Mouse (Mus musculus) lung, adult 2 months (tissue): Measurements from ENCODE around the gene 4833427G06Rik. TPM values are rescaled to one million over a fixed set of nuclear protein-coding genes. Genes with fewer than 3 reads are reported as not detected.

ENCODE experiments used
- DNase-seq: peaks from one replicate; pipeline ENCODE4 v3.0.0; 2022
- H3K4me1 ChIP-seq: fragments of 200-500 bp; 2 replicates; pipeline ENCODE4 v1.6.1; 2011; ENCODE audit warnings: low read length; ENCODE audit not compliant: control insufficient read depth, insufficient read depth
- H3K4me3 ChIP-seq: fragments of 200-500 bp; replicated peaks from 2 replicates; pipeline ENCODE3; 2011; ENCODE audit warnings: low read depth, mild to moderate bottlenecking, control low read depth, low read length; ENCODE audit errors: extremely low read depth
- CTCF ChIP-seq: fragments of 200-500 bp; IDR thresholded peaks from 2 replicates; pipeline ENCODE4 v1.5.1; 2011; ENCODE audit warnings: mild to moderate bottlenecking, low read length, control low read depth; ENCODE audit not compliant: insufficient read depth
- POLR2A ChIP-seq: fragments of 200-500 bp; IDR thresholded peaks from 2 replicates; pipeline ENCODE4 v1.6.1; 2011; ENCODE audit warnings: low read depth, mild to moderate bottlenecking, control low read depth, low read length, borderline replicate concordance; ENCODE audit errors: extremely low read depth
- WGBS: fragments of 180-500 bp; shearing (Covaris S2); methylation state at CpG from one replicate; pipeline ENCODE4 v1.1.7; 2018; 5-methylcytosine and 5-hydroxymethylcytosine counted together
- polyA plus RNA-seq: library from polyadenylated mRNA; depleted of rRNA; stranded (reverse); fragments of >200 nt; gene quantifications from 2 replicates; pipeline ENCODE4 v1.2.3, GENCODE M21; 2012

Gene 4833427G06Rik
- polyA plus RNA-seq, 1 experiment, result 2.4 TPM

- Histone ChIP-seq H3K4me1 (no peaks in the 10 kb centered on the region), H3K4me3 (no peak overlapping the region)
- WGBS, result 61% methylated on average over 3 of the region's 3 CpGs
- peak; percentile 13 for DNase-seq
- TF ChIP-seq POLR2A, result no peak
- peak; percentile 82 for TF ChIP-seq CTCF
Observed at GRCm38 (mm10) chr9:51136985-51137384, 35.1 kb upstream of the 4833427G06Rik start.

- 67% methylated on average over 4 of the region's 4 CpGs for WGBS
- Histone ChIP-seq H3K4me3 (no peak overlapping the region), H3K4me1 (no peaks in the 10 kb centered on the region)
- TF ChIP-seq CTCF (no peak), POLR2A (no peak)
- DNase-seq, result no peak
Observed at GRCm38 (mm10) chr9:51114767-51115166, 12.9 kb upstream of the 4833427G06Rik start.

DNA sequence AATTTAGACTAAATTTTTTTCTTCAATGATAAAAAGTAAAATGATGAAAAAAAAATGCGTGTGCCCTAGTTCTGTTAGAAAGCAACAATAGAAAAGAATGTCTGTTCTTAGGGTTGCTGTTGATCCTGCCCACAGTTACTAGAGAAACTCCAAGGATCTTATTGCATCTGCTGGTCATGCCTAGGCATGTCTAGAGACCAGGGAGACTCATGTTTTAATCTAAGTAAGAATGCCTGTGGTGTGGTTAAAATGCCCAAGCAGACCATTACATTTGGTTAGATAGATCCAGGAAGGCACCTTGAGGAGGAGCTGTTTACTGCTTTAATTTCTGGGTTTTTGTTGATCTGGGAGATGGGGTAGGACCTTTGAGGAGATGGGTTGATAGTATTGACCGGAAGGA is 3.9 kb upstream of the 4833427G06Rik start:
- 62% methylated on average over 2 of the region's 2 CpGs for WGBS
- no peak for DNase-seq
- TF ChIP-seq CTCF (no peak), POLR2A (no peak)
- Histone ChIP-seq H3K4me3 (no peak overlapping the region), H3K4me1 (0 out of 2 replicates have a peak, but pooled peaks cover 2% of the 10 kb centered on the region)

GRCm38 (mm10) chr9:51103808-51104514 is 2.1 kb upstream of the 4833427G06Rik start:
- peak; percentile 10 for DNase-seq
- Histone ChIP-seq H3K4me3 (no peak overlapping the region), H3K4me1 (0 out of 2 replicates have a peak, but pooled peaks cover 2% of the 10 kb centered on the region)
- 16% methylated on average over 30 of the region's 30 CpGs for WGBS
- no peak for TF ChIP-seq CTCF
- no peak for TF ChIP-seq POLR2A

- H3K4me1 ChIP-seq, result 0 out of 2 replicates have a peak, but pooled peaks cover 2% of the 10 kb centered on the region
- TF ChIP-seq POLR2A, result no peak
- TF ChIP-seq CTCF, result no peak
- peak overlapping the region; percentile 50 for H3K4me3 ChIP-seq
- DNase-seq, result peak; percentile 26
- 4% methylated on average over 41 of the region's 44 CpGs for WGBS
Observed at GRCm38 (mm10) chr9:51102963-51103807, 1.3 kb upstream of the 4833427G06Rik start.

DNA sequence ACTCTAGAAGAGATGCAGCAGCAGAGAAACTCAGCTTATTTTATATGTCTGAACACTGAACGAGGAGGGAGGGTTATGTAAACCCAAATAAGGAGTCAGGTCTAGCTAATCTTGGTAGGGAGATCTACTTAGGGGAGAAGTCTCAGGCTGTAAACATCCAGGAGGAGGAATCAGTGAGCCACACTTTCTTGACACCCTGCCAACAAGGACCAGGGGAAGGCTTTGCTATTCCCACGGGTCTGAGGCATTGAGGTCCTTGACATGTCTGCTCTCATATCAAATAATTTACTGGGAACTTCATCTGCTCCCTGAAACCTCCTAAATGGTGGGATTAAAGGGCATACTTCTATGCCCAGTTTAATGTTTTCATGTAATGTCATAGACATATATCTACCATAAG is 5.6 kb downstream of the 4833427G06Rik start:
- no peak for DNase-seq
- 34% methylated on average over 2 of the region's 2 CpGs for WGBS
- no peak for TF ChIP-seq POLR2A
- TF ChIP-seq CTCF, result no peak

DNA sequence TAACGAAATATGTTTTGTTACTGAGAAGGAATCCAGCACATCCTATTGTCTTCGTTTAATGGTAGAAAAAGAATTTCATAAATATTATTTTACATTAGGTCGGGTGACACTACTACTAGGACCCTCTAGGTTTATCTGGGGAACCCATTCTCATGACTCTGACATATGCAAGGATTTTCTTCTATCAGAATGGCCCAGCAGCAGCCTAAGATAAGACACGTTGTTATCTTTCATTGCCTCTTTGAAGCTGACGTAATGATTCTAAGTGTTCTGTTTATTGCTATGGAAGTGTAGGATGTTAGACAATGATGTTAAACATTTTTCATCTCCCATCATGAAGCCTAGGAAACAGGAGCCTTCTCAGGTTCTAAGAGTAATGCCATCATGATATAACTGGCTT is 8.2 kb downstream of the 4833427G06Rik start:
- no peak overlapping the region for H3K4me3 ChIP-seq
- no peaks in the 10 kb centered on the region for H3K4me1 ChIP-seq
- DNase-seq, result no peak
- no peak for TF ChIP-seq POLR2A
- 49% methylated on average over 5 of the region's 5 CpGs for WGBS

More for the DNA sequence above, 5.6 kb downstream of the 4833427G06Rik start:
- H3K4me1 ChIP-seq, result no peaks in the 10 kb centered on the region
- H3K4me3 ChIP-seq, result no peak overlapping the region

DNA sequence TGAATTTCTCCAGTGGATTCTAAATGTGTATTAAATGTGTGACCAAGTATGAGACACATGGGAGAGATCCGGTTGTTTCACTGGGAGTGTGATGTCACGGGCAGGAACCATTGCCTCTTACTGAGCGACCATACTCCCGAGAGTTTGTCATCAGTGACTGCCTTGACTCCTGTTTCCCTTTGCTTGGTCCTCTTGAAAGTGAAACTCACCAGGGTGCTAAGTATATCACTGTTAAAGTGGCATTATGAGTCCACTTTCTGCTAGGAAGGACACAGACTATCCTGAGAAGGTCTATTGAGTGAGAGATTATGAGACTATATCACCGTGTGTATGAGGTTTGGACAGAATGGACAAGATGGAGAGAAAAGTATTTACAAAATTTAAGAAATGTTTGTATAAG is 20.3 kb downstream of the 4833427G06Rik start:
- DNase-seq, result no peak
- Histone ChIP-seq H3K4me1 (peaks cover 3% of the 10 kb centered on the region; the same call in 1 of the 2 replicates), H3K4me3 (no peak overlapping the region)
- 81% methylated on average over 5 of the region's 5 CpGs for WGBS
- no peak for TF ChIP-seq CTCF
- TF ChIP-seq POLR2A, result no peak

DNA sequence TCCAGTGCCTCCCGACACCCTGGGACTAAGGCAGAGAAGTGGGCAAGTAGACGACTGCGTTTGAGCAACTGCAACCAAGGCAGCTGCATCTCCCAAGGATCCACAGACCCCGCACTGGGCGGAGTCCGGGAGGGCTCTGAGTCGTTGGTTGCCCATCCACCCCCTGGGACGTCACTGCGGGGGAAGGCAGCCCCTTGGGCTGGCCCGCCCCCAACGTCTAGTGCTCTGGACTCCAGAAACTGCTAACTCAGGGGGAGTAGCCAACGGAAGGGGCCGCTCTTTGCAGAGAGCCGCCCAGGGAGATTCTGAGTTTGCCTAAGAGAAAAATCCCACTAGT is 24.9 kb downstream of the 4833427G06Rik start, which contains the start of gene Layn:
Gene Layn (minus strand): TSS at position 116 of the 337 bp plus-strand sequence.
- under 1% methylated on average over 14 of the region's 14 CpGs for WGBS
- peak within 1 kb of the TSS; percentile 85 for H3K4me3 ChIP-seq
- DNase-seq, result peak; percentile 71
- peaks cover 3% of the 10 kb centered on the region for H3K4me1 ChIP-seq
- TF ChIP-seq POLR2A, result peak; percentile 89; the same call in 1 of the 2 replicates
- no peak for TF ChIP-seq CTCF
